Mouse (Mus musculus): Measurements from ENCODE around the gene Bbs4. TPM values are rescaled to one million over a fixed set of nuclear protein-coding genes. Genes with fewer than 3 reads are reported as not detected.

The Bbs4 gene
- total and polyA plus RNA-seq, 3 experiments = 4.0 to 5.6 TPM; not detected in 1

GRCm38 (mm10) chr9:59273199-59273598 lies 80.1 kb downstream of the Bbs4 start:
- Histone ChIP-seq H3K27ac (ENCODE audit: control insufficient read depth, low read depth, low read length) (no peak overlapping the region), H3K36me3 (ENCODE audit: control insufficient read depth in 1 of 2, insufficient read depth in 2 of 2, low read length in 2 of 2) (no peaks in the 10 kb centered on the region; a peak in 1 of 4 replicates), H3K27me3 (ENCODE audit: control insufficient read depth in 1 of 2, insufficient read depth in 2 of 2, low read length in 2 of 2) (no peaks in the 10 kb centered on the region), H3K9ac (ENCODE audit: control insufficient read depth, low read depth, low read length, poor library complexity, severe bottlenecking) (no peak overlapping the region), H3K4me1 (ENCODE audit: control insufficient read depth in 1 of 2, insufficient read depth in 2 of 2, low read length in 2 of 2) (no peaks in the 10 kb centered on the region; a peak in 1 of 4 replicates), H3K9me3 (replicated peaks; ENCODE audit: insufficient read depth, low read length) (no peaks in the 10 kb centered on the region), H3K79me2 (ENCODE audit: control insufficient read depth, insufficient read depth, low read length, poor library complexity) (no peaks in the 10 kb centered on the region), H3K4me3 (ENCODE audit: control insufficient read depth in 1 of 2, insufficient read depth in 1 of 2, low read depth in 2 of 2, low read length in 2 of 2) (no peak overlapping the region)
- TF ChIP-seq ZC3H11A (IDR thresholded peaks at IDR 0.05; ENCODE audit: low read depth, low read length) (0 out of 2 replicates have a peak, but pooled peaks have one; percentile 7), RAD21 (IDR thresholded peaks at IDR 0.05; ENCODE audit: low read depth, low read length) (peak; percentile 13), SMC3 (IDR thresholded peaks at IDR 0.05; ENCODE audit: low read depth, low read length) (peak; percentile 55), E2F4 (IDR thresholded peaks at IDR 0.05; ENCODE audit: borderline replicate concordance, low read depth, low read length) (no peak), CTCF (IDR thresholded peaks at IDR 0.05 in 2 of 3, conservative IDR thresholded peaks at IDR 0.05 in 1 of 3; ENCODE audit: control insufficient read depth in 1 of 3, insufficient read depth in 1 of 3, low read depth in 2 of 3, low read length in 3 of 3, poor library complexity in 1 of 3, severe bottlenecking in 1 of 3) (peak in 2 of 3 experiments; percentile 27 to 51; a peak in 4 of 6 replicates)
- DNase-seq (ENCODE audit: low read depth, low spot score) = peak; percentile 48

Other genes starting within 250 kb of the Bbs4 start
- gene Adpgk, start 62.0 kb downstream of the Bbs4 start, total RNA-seq (2012; rRNA removed) = 19.4 and 26.2 TPM in 2 replicates
- 10 to 100 TPM in 1 of 2 experiments, not detected in 1; 29.8 TPM for gene Adpgk, start 62.0 kb downstream of the Bbs4 start, polyA plus RNA-seq (2012; ENCODE audit: insufficient read depth in 1 of 2, insufficient read length in 2 of 2, low read depth in 1 of 2, low replicate concordance in 2 of 2, missing spikeins in 1 of 2)
- gene Arih1, start 133.1 kb upstream of the Bbs4 start, total RNA-seq (2012; rRNA removed) = 46.5 and 47.6 TPM in 2 replicates
- 10 to 100 TPM; 48.4 to 60.4 TPM for gene Arih1, start 133.1 kb upstream of the Bbs4 start, polyA plus RNA-seq (2012; ENCODE audit: insufficient read depth in 1 of 2, insufficient read length in 2 of 2, low read depth in 1 of 2, low replicate concordance in 2 of 2, missing spikeins in 1 of 2)
- gene Hexa, start 186.0 kb upstream of the Bbs4 start, total RNA-seq (2012; rRNA removed) = 38.0 and 44.3 TPM in 2 replicates
- gene Hexa, start 186.0 kb upstream of the Bbs4 start, polyA plus RNA-seq (2012; ENCODE audit: insufficient read depth in 1 of 2, insufficient read length in 2 of 2, low read depth in 1 of 2, low replicate concordance in 2 of 2, missing spikeins in 1 of 2) = 10 to 100 TPM in 1 of 2 experiments, not detected in 1; 54.0 TPM
- 0.23 and 0.50 TPM in 2 replicates for gene Tmem202, start 186.3 kb upstream of the Bbs4 start, total RNA-seq (2012; rRNA removed)
- gene Tmem202, start 186.3 kb upstream of the Bbs4 start, polyA plus RNA-seq (2012; ENCODE audit: insufficient read depth in 1 of 2, insufficient read length in 2 of 2, low read depth in 1 of 2, low replicate concordance in 2 of 2, missing spikeins in 1 of 2) = not detected
- not detected in 2 replicates for gene Celf6, start 224.4 kb upstream of the Bbs4 start, total RNA-seq (2012; rRNA removed)
- gene Celf6, start 224.4 kb upstream of the Bbs4 start, polyA plus RNA-seq (2012; ENCODE audit: insufficient read depth in 1 of 2, insufficient read length in 2 of 2, low read depth in 1 of 2, low replicate concordance in 2 of 2, missing spikeins in 1 of 2) = under 1 TPM in 1 of 2 experiments, not detected in 1; 0.13 TPM